Mouse (Mus musculus): ENCODE results near the gene Spi1. TPM values are rescaled to one million over a fixed set of nuclear protein-coding genes. Genes with fewer than 3 reads are reported as not detected.

Gene Spi1
- not detected for polyA plus RNA-seq (2017; shearing (Covaris generic))

DNA sequence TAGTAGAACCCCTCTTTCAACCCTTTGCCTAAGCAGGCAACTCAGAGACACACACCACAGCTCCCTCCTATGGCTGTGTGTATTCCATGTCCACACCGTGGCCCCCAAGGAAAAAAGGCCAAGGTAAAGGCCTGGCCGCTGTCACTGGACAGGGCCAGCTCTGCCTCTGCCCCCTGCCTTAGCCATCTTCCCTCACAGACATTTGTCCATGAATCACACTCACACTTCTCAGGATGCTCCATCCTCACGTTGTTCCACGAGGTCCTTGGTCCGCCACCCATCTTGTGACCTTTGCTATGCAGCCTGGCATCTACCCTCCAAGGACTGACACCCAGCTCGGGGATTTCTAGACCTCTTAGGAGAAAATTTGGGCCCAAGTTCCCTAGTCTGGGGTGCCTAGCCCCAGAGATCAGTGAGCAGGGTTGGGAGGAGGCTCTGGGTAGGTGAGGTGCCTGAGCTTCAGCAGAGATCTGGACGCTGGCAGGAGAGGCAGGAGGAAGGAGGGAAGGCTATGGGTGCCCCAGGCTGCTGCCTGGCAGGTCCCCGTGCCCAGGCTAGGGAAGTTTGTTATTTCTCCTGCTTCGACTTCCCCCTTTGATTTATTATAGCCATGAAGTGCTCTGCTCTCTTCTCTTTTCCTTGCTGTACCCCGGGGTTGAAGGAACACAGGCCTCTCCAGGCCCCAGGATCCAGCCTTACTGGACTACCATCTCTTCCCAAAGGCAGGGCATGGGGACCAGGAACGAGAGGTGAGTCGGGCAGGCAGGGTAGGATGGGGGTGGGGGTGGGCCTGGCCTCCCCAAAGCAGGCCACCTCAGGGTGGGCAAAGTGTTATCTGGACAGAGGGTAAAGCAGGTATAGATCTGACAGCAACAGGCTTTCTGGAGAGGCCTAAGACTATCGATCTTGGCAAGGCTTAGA, at the start of gene Spi1:
Gene Spi1, plus strand, starts transcription at position 616 of the 921 bp plus-strand sequence.

DNA sequence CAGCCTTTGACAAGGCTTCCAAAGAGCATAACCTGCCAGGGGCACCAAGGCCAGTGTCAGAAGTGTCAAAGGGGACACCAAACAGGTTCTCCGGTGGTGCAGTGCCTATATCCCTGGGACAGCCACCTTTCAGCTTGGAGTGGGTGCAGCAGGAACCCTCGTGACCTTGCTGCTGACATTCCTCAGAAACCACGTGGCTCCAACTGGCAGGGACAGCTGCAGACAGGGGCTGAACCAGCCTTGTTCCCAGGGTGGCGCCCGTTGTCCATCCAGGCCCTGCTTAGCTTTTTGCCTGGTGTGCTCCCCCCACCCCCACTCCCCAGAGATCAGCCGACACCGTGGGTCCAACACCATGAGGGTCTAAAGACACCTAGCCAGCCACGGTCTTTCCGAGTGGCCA, 46.8 kb upstream of the Spi1 start, which contains the start of gene Rapsn:
Gene Rapsn, plus strand, starts transcription at position 236 of the 400 bp plus-strand sequence.

DNA sequence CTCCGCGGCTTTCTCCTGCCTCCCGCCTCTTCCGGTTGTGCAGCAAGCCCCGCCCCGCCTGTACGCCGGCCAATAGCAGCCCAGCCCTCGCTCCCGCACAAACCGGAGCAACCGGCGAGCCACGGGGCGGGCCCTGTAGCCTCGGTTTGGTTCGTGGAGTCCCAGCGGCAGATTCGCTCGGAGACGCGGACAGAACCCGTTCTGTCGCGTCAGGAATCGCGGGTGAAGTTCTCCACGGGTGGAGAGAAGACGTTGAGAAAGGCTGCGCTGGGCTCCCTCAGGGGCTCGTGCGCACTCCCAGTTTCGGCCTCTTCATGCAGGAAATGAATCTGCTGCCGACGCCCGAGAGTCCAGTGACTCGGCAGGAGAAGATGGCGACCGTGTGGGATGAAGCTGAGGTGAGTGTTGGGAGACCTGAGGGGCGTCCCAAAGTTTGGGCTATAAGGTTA, 28.2 kb upstream of the Spi1 start, which contains the start of gene Psmc3:
Gene Psmc3, plus strand, starts transcription at position 76 of the 449 bp plus-strand sequence.

DNA sequence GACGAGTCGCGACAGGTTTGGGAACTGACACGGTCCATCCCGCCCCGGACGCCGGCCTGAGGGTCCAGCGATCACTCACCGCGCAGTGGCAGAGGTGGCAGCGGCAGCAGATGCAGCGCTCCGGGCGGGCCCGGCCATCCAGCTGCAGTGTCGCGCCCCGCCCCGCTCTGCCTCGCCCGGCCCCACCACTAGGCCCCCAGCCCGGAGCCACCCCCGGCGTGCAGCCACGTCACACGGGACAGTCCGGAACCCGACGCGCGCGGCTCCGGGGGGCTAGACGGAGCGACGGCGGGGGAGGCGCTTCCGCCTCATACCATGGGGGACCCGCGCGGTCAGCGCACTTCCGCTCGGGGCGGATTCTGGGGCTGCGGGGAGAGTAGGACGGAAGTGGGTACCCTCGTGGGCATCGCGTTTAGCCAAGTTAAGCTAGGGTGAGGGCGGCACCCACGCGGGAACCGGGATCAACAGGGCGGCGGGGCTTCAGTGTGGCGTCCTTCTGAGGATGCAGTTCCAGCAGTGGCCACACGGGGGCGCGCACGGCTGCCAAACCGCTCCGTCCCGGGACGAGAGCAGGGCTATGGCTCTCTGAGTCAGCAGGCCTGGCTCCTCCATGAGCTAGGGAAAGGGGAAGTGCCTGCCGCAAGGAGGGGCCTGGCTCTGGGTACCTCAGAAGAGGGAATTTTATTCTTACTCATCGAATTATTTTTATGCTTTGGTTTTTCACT, 12.0 kb upstream of the Spi1 start, which contains the start of gene Slc39a13:
Gene Slc39a13, minus strand, starts transcription at position 342 of the 725 bp plus-strand sequence.

DNA sequence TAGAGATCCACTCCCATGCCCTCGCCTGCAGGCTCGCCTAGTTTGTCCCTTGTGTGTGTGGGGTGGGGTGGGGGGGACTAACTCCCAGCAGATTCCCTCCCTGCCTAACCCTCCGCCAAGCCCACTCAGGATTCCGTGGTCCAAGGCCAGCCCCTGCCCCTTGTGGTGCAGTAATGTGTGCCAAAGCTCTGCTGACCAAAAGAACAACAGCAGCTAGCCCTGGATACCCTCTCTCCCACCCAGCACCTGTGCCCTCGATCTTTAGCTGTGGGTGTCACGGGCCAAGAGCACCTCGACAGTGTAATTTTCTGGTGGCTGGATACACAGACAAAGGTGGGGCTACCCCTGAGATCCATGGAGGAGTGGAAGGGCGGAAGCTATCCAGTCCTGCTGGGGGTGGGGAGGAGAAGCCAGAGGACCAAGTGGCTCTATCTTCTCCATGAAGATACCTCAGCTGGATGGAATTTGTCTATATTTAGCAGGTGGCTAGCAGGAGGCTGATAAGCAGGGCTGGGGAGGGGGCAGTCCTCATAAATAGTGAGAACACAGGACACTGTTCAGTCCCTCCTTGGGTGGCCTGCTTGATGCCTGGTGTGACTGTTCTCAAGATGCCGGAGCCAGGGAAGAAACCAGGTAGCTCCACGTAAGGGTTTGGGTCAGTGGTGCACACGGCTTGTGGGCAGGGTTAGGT, 35.5 kb downstream of the Spi1 start, which contains the start of gene Mybpc3:
Gene Mybpc3, plus strand, starts transcription at position 560 of the 691 bp plus-strand sequence.

Other genes with a start within 250 kb of the Spi1 start
- gene Mtch2, start 235.2 kb upstream of the Spi1 start, polyA plus RNA-seq (2017; shearing (Covaris generic)) = 122 TPM
- 2.3 TPM for gene C1qtnf4, start 196.5 kb upstream of the Spi1 start, polyA plus RNA-seq (2017; shearing (Covaris generic))
- gene Kbtbd4, start 177.7 kb upstream of the Spi1 start, polyA plus RNA-seq (2017; shearing (Covaris generic)) = 26.6 TPM
- 128 TPM for gene Ndufs3, start 177.6 kb upstream of the Spi1 start, polyA plus RNA-seq (2017; shearing (Covaris generic))
- gene Celf1, start 142.0 kb upstream of the Spi1 start, polyA plus RNA-seq (2017; shearing (Covaris generic)) = 173 TPM
- gene Rapsn, start 46.8 kb upstream of the Spi1 start, polyA plus RNA-seq (2017; shearing (Covaris generic)) = 0.70 TPM
- gene Psmc3, start 28.4 kb upstream of the Spi1 start, polyA plus RNA-seq (2017; shearing (Covaris generic)) = 189 TPM
- gene Slc39a13, start 12.0 kb upstream of the Spi1 start, polyA plus RNA-seq (2017; shearing (Covaris generic)) = 17.6 TPM
- gene Mybpc3, start 35.8 kb downstream of the Spi1 start, polyA plus RNA-seq (2017; shearing (Covaris generic)) = 0.09 TPM
- gene Madd, start 101.4 kb downstream of the Spi1 start, polyA plus RNA-seq (2017; shearing (Covaris generic)) = 254 TPM
- 1.5 TPM for gene Nr1h3, start 120.4 kb downstream of the Spi1 start, polyA plus RNA-seq (2017; shearing (Covaris generic))
- gene Acp2, start 120.5 kb downstream of the Spi1 start, polyA plus RNA-seq (2017; shearing (Covaris generic)) = 5.4 TPM
- 124 TPM for gene Ddb2, start 154.6 kb downstream of the Spi1 start, polyA plus RNA-seq (2017; shearing (Covaris generic))
- gene Pacsin3, start 173.6 kb downstream of the Spi1 start, polyA plus RNA-seq (2017; shearing (Covaris generic)) = 0.62 TPM
- gene Arfgap2, start 182.6 kb downstream of the Spi1 start, polyA plus RNA-seq (2017; shearing (Covaris generic)) = 112 TPM

Measured in naive thymus-derived CD4-positive, alpha-beta T cell, adult 5 months (primary cell).